Mouse (Mus musculus): ENCODE measurements around the gene Hsd17b2. TPM values are rescaled to one million over a fixed set of nuclear protein-coding genes. Genes with fewer than 3 reads are reported as not detected.
"Not testable (repeated sequence)": the region's sequence is repeated elsewhere in the genome, so short reads cannot be mapped to it uniquely, and the experiment has no call there.

Hsd17b2 gene
- polyA plus RNA-seq, 3 experiments from 2014 or later: 0.51 to 0.72 TPM; not detected in 1

GRCm38 (mm10) chr8:117715896-117716295 lies 14.2 kb downstream of the Hsd17b2 start:
- no peak for ATAC-seq

GRCm38 (mm10) chr8:117718152-117718860 lies 16.6 kb downstream of the Hsd17b2 start:
- no peak for ATAC-seq

GRCm38 (mm10) chr8:117726467-117726866 lies 24.8 kb downstream of the Hsd17b2 start:
- ATAC-seq: no peak

- ATAC-seq: no peak
These were observed 25.9 kb downstream of the Hsd17b2 start for GRCm38 (mm10) chr8:117727561-117727960.

GRCm38 (mm10) chr8:117728234-117728633 lies 26.5 kb downstream of the Hsd17b2 start:
- no peak for ATAC-seq

- ATAC-seq: no peak
These were observed 29.3 kb downstream of the Hsd17b2 start for GRCm38 (mm10) chr8:117730980-117731379.

- no peak for ATAC-seq
These were observed 35.0 kb downstream of the Hsd17b2 start for GRCm38 (mm10) chr8:117736657-117737175.

GRCm38 (mm10) chr8:117738206-117738605 lies 36.5 kb downstream of the Hsd17b2 start:
- not testable (repeated sequence) for ATAC-seq

- ATAC-seq: no peak
These were observed 38.8 kb downstream of the Hsd17b2 start for GRCm38 (mm10) chr8:117740387-117740998.

GRCm38 (mm10) chr8:117742431-117743012 lies 40.8 kb downstream of the Hsd17b2 start:
- ATAC-seq: no peak

GRCm38 (mm10) chr8:117746651-117747050 lies 44.9 kb downstream of the Hsd17b2 start:
- ATAC-seq: no peak

- no peak for ATAC-seq
These were observed 45.7 kb downstream of the Hsd17b2 start for GRCm38 (mm10) chr8:117747428-117747827.

- no peak for ATAC-seq
These were observed 46.4 kb downstream of the Hsd17b2 start for GRCm38 (mm10) chr8:117747886-117748730.

- no peak for ATAC-seq
These were observed 47.7 kb downstream of the Hsd17b2 start for GRCm38 (mm10) chr8:117749436-117749835.

GRCm38 (mm10) chr8:117757900-117758299 lies 56.2 kb downstream of the Hsd17b2 start:
- ATAC-seq: no peak

GRCm38 (mm10) chr8:117762776-117763175 lies 61.1 kb downstream of the Hsd17b2 start:
- no peak for ATAC-seq

- no peak for ATAC-seq
These were observed 62.9 kb downstream of the Hsd17b2 start for GRCm38 (mm10) chr8:117764625-117765024.

- no peak for ATAC-seq
These were observed 64.2 kb downstream of the Hsd17b2 start for GRCm38 (mm10) chr8:117765947-117766346.

- no peak for ATAC-seq
These were observed 67.3 kb downstream of the Hsd17b2 start for GRCm38 (mm10) chr8:117768971-117769370.

- ATAC-seq: no peak
These were observed 69.6 kb downstream of the Hsd17b2 start for GRCm38 (mm10) chr8:117771115-117771836.

- ATAC-seq: peak; percentile 46
These were observed 70.4 kb downstream of the Hsd17b2 start for GRCm38 (mm10) chr8:117772126-117772525.

- peak; percentile 80 for ATAC-seq
These were observed 70.9 kb downstream of the Hsd17b2 start for GRCm38 (mm10) chr8:117772597-117772996.
